Mouse (Mus musculus): ENCODE measurements at regions not wholly inside any gene's neighbourhood (a gene's known extent, or its start where the extent isn't known, plus 50 kb on each side); places are given as distances from the start of the nearest gene placed in this dataset.
A peak's percentile ranks its signal among the peaks of the same experiment; 100 is the strongest.

DNA sequence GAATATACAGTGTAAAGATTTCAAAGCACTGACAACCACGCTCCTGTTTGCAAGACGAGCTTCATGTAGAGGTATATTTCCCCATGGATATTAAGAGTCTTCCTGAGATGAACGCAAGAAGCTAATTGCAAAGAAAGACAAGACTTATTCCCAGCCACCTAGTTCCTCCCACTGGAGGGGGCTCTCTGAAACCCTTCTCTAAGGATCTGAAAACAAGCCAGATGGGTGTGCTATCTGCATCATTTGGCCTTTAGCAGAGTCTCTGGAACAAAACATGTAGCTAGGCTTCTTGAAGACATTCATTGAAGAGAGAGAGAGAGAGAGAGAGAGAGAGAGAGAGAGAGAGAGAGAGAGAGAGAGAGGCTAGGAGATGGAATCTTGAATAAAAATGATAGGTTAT, 504.8 kb downstream of the Tmem38b start:
- Histone ChIP-seq H3K36me3 (ENCODE audit: control insufficient read depth, insufficient read depth, low read length) (no peaks in the 10 kb centered on the region), H3K4me2 (replicated peaks; ENCODE audit: low read depth, low read length, severe bottlenecking) (no peak overlapping the region), H3K4me1 (ENCODE audit: control insufficient read depth, insufficient read depth, low read length) (peaks cover 14% of the 10 kb centered on the region; the same call in 1 of the 2 replicates), H3K9me3 (ENCODE audit: control insufficient read depth, low read length) (no peaks in the 10 kb centered on the region), H3K9ac (ENCODE audit: low read depth, low read length, severe bottlenecking) (no peak overlapping the region), H3K4me3 (replicated peaks; ENCODE audit: low read length) (no peak overlapping the region), H3K27me3 (ENCODE audit: control insufficient read depth, insufficient read depth, low read length) (no peaks in the 10 kb centered on the region), H3K27ac (replicated peaks; ENCODE audit: low read depth, low read length) (no peak overlapping the region)
- DNase-seq (ENCODE audit: low spot score), result no peak
- WGBS, result 76% methylated on average over 3 of the region's 3 CpGs
- TF ChIP-seq POLR2A (IDR thresholded peaks at IDR 0.05; ENCODE audit: borderline replicate concordance, extremely low read depth, insufficient read depth, insufficient read length), result no peak
- no peak for ATAC-seq (ENCODE audit: low FRiP score, low read depth)

DNA sequence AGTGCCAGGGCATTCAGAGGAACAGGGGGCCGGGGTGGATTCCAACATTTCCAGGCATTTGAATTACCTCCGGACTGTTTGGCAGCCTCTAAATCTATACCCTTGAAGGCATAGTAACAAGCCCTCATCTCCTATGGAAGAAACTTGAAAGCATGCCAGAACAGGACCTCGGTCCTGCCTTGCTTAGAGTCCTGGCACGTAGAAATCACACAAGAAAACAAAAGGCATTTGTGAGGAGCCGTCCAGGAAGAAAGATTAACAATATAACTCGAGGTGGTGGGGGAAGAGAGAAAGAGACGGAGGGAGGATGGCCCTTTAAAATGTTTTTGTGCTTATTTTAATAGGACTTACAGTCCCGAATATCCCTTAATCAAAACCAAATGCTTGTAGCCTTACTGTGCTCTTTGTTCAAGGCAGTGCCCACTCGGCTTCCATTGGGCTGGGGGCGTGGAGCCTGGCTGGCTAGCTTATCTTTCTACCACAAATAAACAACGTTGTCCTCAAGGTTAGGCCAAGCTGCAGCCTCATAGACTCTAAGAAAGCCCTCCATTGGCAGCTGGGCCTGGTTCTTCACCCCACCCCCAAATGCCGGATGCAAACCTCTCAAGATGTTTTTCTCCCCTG, 505.9 kb downstream of the Tmem38b start:
- Histone ChIP-seq H3K36me3 (ENCODE audit: control insufficient read depth, insufficient read depth, low read length) (no peaks in the 10 kb centered on the region), H3K27me3 (ENCODE audit: control insufficient read depth, insufficient read depth, low read length) (no peaks in the 10 kb centered on the region), H3K27ac (replicated peaks; ENCODE audit: low read depth, low read length) (peak overlapping the region; percentile 67; the same call in 1 of the 2 replicates), H3K4me2 (replicated peaks; ENCODE audit: low read depth, low read length, severe bottlenecking) (peak overlapping the region; percentile 15), H3K9me3 (ENCODE audit: control insufficient read depth, low read length) (no peaks in the 10 kb centered on the region), H3K9ac (ENCODE audit: low read depth, low read length, severe bottlenecking) (no peak overlapping the region), H3K4me3 (replicated peaks; ENCODE audit: low read length) (no peak overlapping the region), H3K4me1 (ENCODE audit: control insufficient read depth, insufficient read depth, low read length) (peaks cover 14% of the 10 kb centered on the region; the same call in 1 of the 2 replicates)
- no peak for TF ChIP-seq POLR2A (IDR thresholded peaks at IDR 0.05; ENCODE audit: borderline replicate concordance, extremely low read depth, insufficient read depth, insufficient read length)
- WGBS, result 14% methylated on average over 12 of the region's 12 CpGs
- ATAC-seq (ENCODE audit: low FRiP score, low read depth), result peak; percentile 47; the same call in 1 of the 2 replicates
- DNase-seq (ENCODE audit: low spot score), result peak; percentile 72

DNA sequence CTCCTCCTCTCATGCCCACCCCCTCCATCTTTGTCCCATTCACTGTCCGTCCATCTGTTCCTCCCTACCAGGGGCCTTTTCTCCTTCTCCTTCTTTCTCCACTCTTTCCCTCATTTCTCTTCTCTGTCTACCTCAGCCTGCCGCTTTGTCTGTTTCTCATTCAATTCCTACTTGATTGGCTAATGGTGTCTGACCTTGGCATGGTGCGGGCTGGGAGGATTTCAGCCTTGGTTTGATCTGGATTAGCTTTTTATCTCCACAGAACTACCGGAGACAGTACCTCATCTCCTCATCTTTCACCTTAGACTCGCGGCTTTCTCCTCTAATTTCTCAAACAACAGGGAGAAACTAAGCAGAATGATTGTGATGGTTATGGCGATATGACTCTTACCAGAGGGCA, 506.4 kb downstream of the Tmem38b start:
- peaks cover 14% of the 10 kb centered on the region; the same call in 1 of the 2 replicates for H3K4me1 ChIP-seq (ENCODE audit: control insufficient read depth, insufficient read depth, low read length)
- H3K27me3 ChIP-seq (ENCODE audit: control insufficient read depth, insufficient read depth, low read length), result no peaks in the 10 kb centered on the region
- H3K4me3 ChIP-seq (replicated peaks; ENCODE audit: low read length), result no peak overlapping the region
- 80% methylated on average over 7 of the region's 7 CpGs for WGBS
- DNase-seq (ENCODE audit: low spot score), result no peak
- ATAC-seq (ENCODE audit: low FRiP score, low read depth), result no peak
- no peak overlapping the region for H3K4me2 ChIP-seq (replicated peaks; ENCODE audit: low read depth, low read length, severe bottlenecking)
- H3K36me3 ChIP-seq (ENCODE audit: control insufficient read depth, insufficient read depth, low read length), result no peaks in the 10 kb centered on the region
- no peak overlapping the region for H3K9ac ChIP-seq (ENCODE audit: low read depth, low read length, severe bottlenecking)
- peak overlapping the region; percentile 67; the same call in 1 of the 2 replicates for H3K27ac ChIP-seq (replicated peaks; ENCODE audit: low read depth, low read length)
- no peaks in the 10 kb centered on the region for H3K9me3 ChIP-seq (ENCODE audit: control insufficient read depth, low read length)
- TF ChIP-seq POLR2A (IDR thresholded peaks at IDR 0.05; ENCODE audit: borderline replicate concordance, extremely low read depth, insufficient read depth, insufficient read length), result no peak

DNA sequence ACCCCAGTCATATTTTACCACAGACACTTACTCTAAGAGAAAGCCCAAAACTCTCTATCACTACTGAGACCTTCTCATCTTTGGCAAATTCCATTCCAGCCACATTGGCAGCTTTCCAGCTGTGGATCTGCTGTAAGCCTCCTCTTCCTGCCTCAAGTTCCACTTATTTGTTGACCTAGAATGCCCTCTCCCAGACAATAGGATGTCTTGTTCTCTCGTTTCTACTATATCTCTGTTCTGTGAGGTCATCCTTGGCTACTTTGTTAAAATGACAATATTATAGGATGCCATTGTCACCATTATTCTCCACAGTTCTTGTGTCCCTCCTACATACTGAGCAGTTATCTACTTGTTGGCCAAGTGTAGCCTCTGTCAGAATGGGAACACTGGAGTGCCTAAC, 512.7 kb downstream of the Tmem38b start:
- no peak for ATAC-seq (ENCODE audit: low FRiP score, low read depth)
- H3K4me1 ChIP-seq (ENCODE audit: control insufficient read depth, insufficient read depth, low read length), result no peaks in the 10 kb centered on the region
- no peaks in the 10 kb centered on the region for H3K9me3 ChIP-seq (ENCODE audit: control insufficient read depth, low read length)
- TF ChIP-seq POLR2A (IDR thresholded peaks at IDR 0.05; ENCODE audit: borderline replicate concordance, extremely low read depth, insufficient read depth, insufficient read length), result no peak
- no peaks in the 10 kb centered on the region for H3K36me3 ChIP-seq (ENCODE audit: control insufficient read depth, insufficient read depth, low read length)
- H3K27me3 ChIP-seq (ENCODE audit: control insufficient read depth, insufficient read depth, low read length), result no peaks in the 10 kb centered on the region
- 66% methylated on average over 1 of the region's 1 CpGs for WGBS
- H3K4me2 ChIP-seq (replicated peaks; ENCODE audit: low read depth, low read length, severe bottlenecking), result no peak overlapping the region
- H3K4me3 ChIP-seq (replicated peaks; ENCODE audit: low read length), result no peak overlapping the region
- DNase-seq (ENCODE audit: low spot score), result no peak
- no peak overlapping the region for H3K27ac ChIP-seq (replicated peaks; ENCODE audit: low read depth, low read length)
- no peak overlapping the region for H3K9ac ChIP-seq (ENCODE audit: low read depth, low read length, severe bottlenecking)

DNA sequence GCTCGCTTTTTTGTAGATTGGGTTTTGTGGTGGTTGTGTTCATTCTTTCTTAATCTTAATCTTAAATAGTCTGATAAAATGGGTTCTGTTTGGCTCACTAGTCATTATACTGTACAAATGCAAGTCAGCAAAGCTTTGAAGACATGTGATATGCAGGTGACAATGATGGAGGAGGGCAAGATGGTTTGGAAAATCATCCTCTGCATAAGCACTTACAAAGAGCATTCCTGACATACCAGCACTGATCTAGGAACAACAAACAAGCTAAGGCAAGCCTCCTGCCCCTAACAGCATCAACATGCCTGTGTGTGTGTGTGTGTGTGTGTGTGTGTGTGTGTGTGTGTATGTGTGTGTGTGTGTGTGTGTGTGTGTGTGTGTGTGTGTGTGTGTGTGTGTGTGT, 514.3 kb downstream of the Tmem38b start:
- H3K4me2 ChIP-seq (replicated peaks; ENCODE audit: low read depth, low read length, severe bottlenecking), result no peak overlapping the region
- 75% methylated on average over 1 of the region's 1 CpGs for WGBS
- ATAC-seq (ENCODE audit: low FRiP score, low read depth), result no peak
- TF ChIP-seq POLR2A (IDR thresholded peaks at IDR 0.05; ENCODE audit: borderline replicate concordance, extremely low read depth, insufficient read depth, insufficient read length), result no peak
- no peak for DNase-seq (ENCODE audit: low spot score)
- no peak overlapping the region for H3K27ac ChIP-seq (replicated peaks; ENCODE audit: low read depth, low read length)
- H3K27me3 ChIP-seq (ENCODE audit: control insufficient read depth, insufficient read depth, low read length), result no peaks in the 10 kb centered on the region
- H3K36me3 ChIP-seq (ENCODE audit: control insufficient read depth, insufficient read depth, low read length), result no peaks in the 10 kb centered on the region
- H3K4me3 ChIP-seq (replicated peaks; ENCODE audit: low read length), result no peak overlapping the region
- H3K9me3 ChIP-seq (ENCODE audit: control insufficient read depth, low read length), result no peaks in the 10 kb centered on the region
- H3K9ac ChIP-seq (ENCODE audit: low read depth, low read length, severe bottlenecking), result no peak overlapping the region
- H3K4me1 ChIP-seq (ENCODE audit: control insufficient read depth, insufficient read depth, low read length), result no peaks in the 10 kb centered on the region

All from limb, embryonic 14.5 days (tissue).